Mouse (Mus musculus) midbrain, embryonic 13.5 days (tissue): ENCODE measurements at regions not wholly inside any gene's neighbourhood (a gene's known extent, or its start where the extent isn't known, plus 50 kb on each side); places are given as distances from the start of the nearest gene placed in this dataset.

Experiments used
- ATAC-seq: fragments of 200-750 bp; cut with Nextera tagmentation; 2 replicates; pipeline ENCODE4 v1.8.0; 2017; ENCODE audit warnings: mild to moderate bottlenecking, moderate TSS enrichment, moderate library complexity
- H3K27ac ChIP-seq: fragments of 300-500 bp; sonication (generic); 2 replicates; pipeline ENCODE4 v1.5.1; 2015; ENCODE audit warnings: inconsistent platforms, mild to moderate bottlenecking, moderate library complexity
- H3K27me3 ChIP-seq: fragments of 300-500 bp; sonication (generic); 2 replicates; pipeline ENCODE4 v1.6.1; 2015; ENCODE audit warnings: mild to moderate bottlenecking, inconsistent platforms
- H3K36me3 ChIP-seq: fragments of 300-500 bp; sonication (generic); 2 replicates; pipeline ENCODE4 v1.6.1; 2015; ENCODE audit warnings: mild to moderate bottlenecking, inconsistent platforms
- H3K4me1 ChIP-seq: fragments of 300-500 bp; sonication (generic); replicated peaks from 2 replicates; pipeline ENCODE4 v1.6.1; 2015; ENCODE audit warnings: inconsistent platforms
- H3K4me2 ChIP-seq: fragments of 300-500 bp; sonication (generic); replicated peaks from 2 replicates; pipeline ENCODE4 v1.6.1; 2015; ENCODE audit warnings: moderate library complexity, mild to moderate bottlenecking, inconsistent platforms
- H3K4me3 ChIP-seq: fragments of 300-500 bp; sonication (generic); replicated peaks from 2 replicates; pipeline ENCODE4 v1.5.1; 2015; ENCODE audit warnings: mild to moderate bottlenecking, inconsistent platforms
- H3K9ac ChIP-seq: fragments of 300-500 bp; sonication (generic); replicated peaks from 2 replicates; pipeline ENCODE4 v1.6.1; 2015; ENCODE audit warnings: mild to moderate bottlenecking, inconsistent platforms
- H3K9me3 ChIP-seq: fragments of 300-500 bp; sonication (generic); 2 replicates; pipeline ENCODE4 v1.6.1; 2016; ENCODE audit warnings: mild to moderate bottlenecking, inconsistent platforms
- WGBS: fragments of 180-500 bp; shearing (Covaris S2); methylation state at CpG from one replicate; pipeline ENCODE4 v1.1.7; 2015; 5-methylcytosine and 5-hydroxymethylcytosine counted together

GRCm38 (mm10) chr5:120251697-120252401, 135.6 kb downstream of the Rbm19 start:
- H3K27ac ChIP-seq = peak overlapping the region; percentile 71
- peak overlapping the region; percentile 3; the same call in 1 of the 2 replicates for H3K4me3 ChIP-seq
- peaks cover 15% of the 10 kb centered on the region for H3K4me1 ChIP-seq
- no peaks in the 10 kb centered on the region for H3K36me3 ChIP-seq
- 20% methylated on average over 22 of the region's 22 CpGs for WGBS
- H3K9me3 ChIP-seq = no peaks in the 10 kb centered on the region
- H3K4me2 ChIP-seq = peak overlapping the region; percentile 40
- H3K27me3 ChIP-seq = peaks cover 80% of the 10 kb centered on the region
- ATAC-seq = peak; percentile 80
- peak overlapping the region; percentile 47; the same call in 1 of the 2 replicates for H3K9ac ChIP-seq

GRCm38 (mm10) chr5:120252551-120252950, 136.3 kb downstream of the Rbm19 start:
- H3K4me2 ChIP-seq = peak overlapping the region; percentile 40; the same call in 1 of the 2 replicates
- no peaks in the 10 kb centered on the region for H3K9me3 ChIP-seq
- ATAC-seq = peak; percentile 55; the same call in 1 of the 2 replicates
- WGBS = 13% methylated on average over 8 of the region's 8 CpGs
- no peak overlapping the region for H3K27ac ChIP-seq
- H3K9ac ChIP-seq = no peak overlapping the region
- no peak overlapping the region for H3K4me3 ChIP-seq
- H3K36me3 ChIP-seq = no peaks in the 10 kb centered on the region
- H3K4me1 ChIP-seq = peaks cover 15% of the 10 kb centered on the region
- peaks cover 76% of the 10 kb centered on the region for H3K27me3 ChIP-seq

DNA sequence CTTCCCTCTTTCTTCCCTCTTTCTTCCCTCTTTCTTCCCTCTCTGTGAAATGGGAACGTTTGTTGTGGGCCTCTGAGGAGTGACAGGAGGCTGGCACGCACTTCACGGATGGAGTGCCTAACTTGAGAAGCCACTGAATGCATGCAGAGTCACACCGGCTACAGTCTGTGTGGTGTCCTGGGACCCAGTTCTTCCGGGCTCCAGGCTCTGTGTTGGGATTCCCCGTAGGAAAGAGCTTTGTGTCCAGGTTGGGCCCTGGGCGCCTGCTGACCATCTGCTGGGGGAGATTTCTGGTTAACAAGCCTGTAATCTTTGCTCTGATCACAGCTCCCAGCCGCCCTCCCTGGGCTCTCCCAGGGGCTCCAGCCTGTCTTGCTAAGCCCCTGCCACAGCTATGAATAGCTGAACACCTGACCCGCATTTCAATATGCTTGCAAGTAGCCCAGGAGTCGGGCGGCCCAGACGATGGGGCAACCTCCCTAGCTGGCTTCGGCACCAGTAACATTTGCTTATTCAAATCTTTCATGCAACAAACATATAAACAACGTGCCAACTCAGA, 146.5 kb downstream of the Rbm19 start:
- Histone ChIP-seq H3K4me1 (peaks cover 24% of the 10 kb centered on the region), H3K27ac (peak overlapping the region; percentile 67), H3K27me3 (peaks cover 45% of the 10 kb centered on the region), H3K36me3 (no peaks in the 10 kb centered on the region), H3K4me2 (peak overlapping the region; percentile 10; the same call in 1 of the 2 replicates), H3K9me3 (no peaks in the 10 kb centered on the region), H3K4me3 (no peak overlapping the region), H3K9ac (0 out of 2 replicates have a peak overlapping the region, but pooled peaks have one; percentile 20)
- WGBS = 10% methylated on average over 14 of the region's 14 CpGs
- peak; percentile 79 for ATAC-seq

- ATAC-seq = peak; percentile 75
- H3K9ac ChIP-seq = peak overlapping the region; percentile 46
- peaks cover 18% of the 10 kb centered on the region for H3K27me3 ChIP-seq
- H3K9me3 ChIP-seq = no peaks in the 10 kb centered on the region
- H3K4me3 ChIP-seq = no peak overlapping the region
- peak overlapping the region; percentile 94 for H3K27ac ChIP-seq
- WGBS = 5% methylated on average over 22 of the region's 22 CpGs
- H3K4me1 ChIP-seq = peaks cover 35% of the 10 kb centered on the region
- peak overlapping the region; percentile 32 for H3K4me2 ChIP-seq
- no peaks in the 10 kb centered on the region for H3K36me3 ChIP-seq
These were observed 153.2 kb downstream of the Rbm19 start for GRCm38 (mm10) chr5:120269416-120269860.

- H3K9ac ChIP-seq = no peak overlapping the region
- H3K4me1 ChIP-seq = peaks cover 35% of the 10 kb centered on the region
- H3K27me3 ChIP-seq = peaks cover 9% of the 10 kb centered on the region; the same call in 1 of the 2 replicates
- WGBS = 34% methylated on average over 14 of the region's 14 CpGs
- H3K4me3 ChIP-seq = no peak overlapping the region
- no peak overlapping the region for H3K4me2 ChIP-seq
- H3K36me3 ChIP-seq = no peaks in the 10 kb centered on the region
- no peaks in the 10 kb centered on the region for H3K9me3 ChIP-seq
- peak; percentile 67 for ATAC-seq
- H3K27ac ChIP-seq = peak overlapping the region; percentile 94
These were observed 154.8 kb downstream of the Rbm19 start for GRCm38 (mm10) chr5:120270887-120271616.

- H3K4me2 ChIP-seq = no peak overlapping the region
- no peaks in the 10 kb centered on the region for H3K36me3 ChIP-seq
- no peak overlapping the region for H3K9ac ChIP-seq
- WGBS = 78% methylated on average over 9 of the region's 9 CpGs
- H3K27me3 ChIP-seq = peaks cover 42% of the 10 kb centered on the region
- H3K9me3 ChIP-seq = no peaks in the 10 kb centered on the region
- no peak overlapping the region for H3K4me3 ChIP-seq
- H3K4me1 ChIP-seq = peaks cover 26% of the 10 kb centered on the region
- H3K27ac ChIP-seq = 0 out of 2 replicates have a peak overlapping the region, but pooled peaks have one; percentile 39
- ATAC-seq = no peak
These were observed 155.3 kb upstream of the Lhx5 start for GRCm38 (mm10) chr5:120276229-120276628.

GRCm38 (mm10) chr5:120280321-120280720, 151.2 kb upstream of the Lhx5 start:
- Histone ChIP-seq H3K4me1 (peaks cover 40% of the 10 kb centered on the region), H3K36me3 (no peaks in the 10 kb centered on the region), H3K27me3 (peaks cover 67% of the 10 kb centered on the region), H3K9ac (0 out of 2 replicates have a peak overlapping the region, but pooled peaks have one; percentile 8), H3K4me2 (peak overlapping the region; percentile 36), H3K4me3 (no peak overlapping the region), H3K27ac (peak overlapping the region; percentile 87), H3K9me3 (no peaks in the 10 kb centered on the region)
- 2% methylated on average over 13 of the region's 13 CpGs for WGBS
- ATAC-seq = 0 out of 2 replicates have a peak, but pooled peaks have one; percentile 12

DNA sequence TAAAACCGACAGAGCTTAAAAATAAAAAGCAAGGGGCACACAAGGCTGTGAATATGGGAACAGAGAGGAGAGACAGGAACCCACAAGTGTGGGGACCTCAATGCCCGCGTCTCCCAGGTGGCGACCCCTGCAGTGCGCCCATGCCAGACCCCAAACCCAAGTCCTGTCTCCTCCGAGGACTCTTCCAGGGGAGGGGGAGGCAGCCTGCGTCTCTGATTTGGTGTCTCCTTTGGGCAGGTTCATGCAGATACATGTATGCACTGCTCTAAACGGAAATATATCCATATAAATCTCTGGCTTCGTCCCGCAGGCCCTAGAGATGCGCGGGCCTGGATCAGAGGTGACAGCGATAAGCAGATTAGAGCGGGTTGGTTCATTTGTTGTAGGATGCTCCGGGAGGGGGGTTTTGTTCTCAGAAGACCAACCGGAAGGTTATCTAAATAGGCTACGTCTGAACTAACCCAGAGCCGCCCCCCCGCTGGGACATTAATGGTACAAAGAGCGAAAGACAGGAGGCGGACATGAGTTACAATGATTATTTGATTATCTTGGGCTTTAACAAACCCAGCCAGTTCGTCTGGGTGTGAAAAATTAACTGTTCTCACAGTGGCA, 150.4 kb upstream of the Lhx5 start:
- H3K4me3 ChIP-seq = no peak overlapping the region
- peak overlapping the region; percentile 20; the same call in 1 of the 2 replicates for H3K9ac ChIP-seq
- ATAC-seq = peak; percentile 22; the same call in 1 of the 2 replicates
- H3K27ac ChIP-seq = peak overlapping the region; percentile 87
- H3K36me3 ChIP-seq = no peaks in the 10 kb centered on the region
- H3K27me3 ChIP-seq = peaks cover 72% of the 10 kb centered on the region
- H3K4me2 ChIP-seq = peak overlapping the region; percentile 36
- peaks cover 44% of the 10 kb centered on the region for H3K4me1 ChIP-seq
- H3K9me3 ChIP-seq = no peaks in the 10 kb centered on the region
- WGBS = 4% methylated on average over 22 of the region's 22 CpGs

- ATAC-seq = no peak
- Histone ChIP-seq H3K9me3 (no peaks in the 10 kb centered on the region), H3K27ac (peak overlapping the region; percentile 87), H3K4me2 (0 out of 2 replicates have a peak overlapping the region, but pooled peaks have one; percentile 9), H3K4me1 (peaks cover 49% of the 10 kb centered on the region), H3K9ac (no peak overlapping the region), H3K36me3 (no peaks in the 10 kb centered on the region), H3K4me3 (no peak overlapping the region), H3K27me3 (peaks cover 77% of the 10 kb centered on the region)
- 36% methylated on average over 18 of the region's 18 CpGs for WGBS
These were observed 149.5 kb upstream of the Lhx5 start for GRCm38 (mm10) chr5:120281840-120282565.

DNA sequence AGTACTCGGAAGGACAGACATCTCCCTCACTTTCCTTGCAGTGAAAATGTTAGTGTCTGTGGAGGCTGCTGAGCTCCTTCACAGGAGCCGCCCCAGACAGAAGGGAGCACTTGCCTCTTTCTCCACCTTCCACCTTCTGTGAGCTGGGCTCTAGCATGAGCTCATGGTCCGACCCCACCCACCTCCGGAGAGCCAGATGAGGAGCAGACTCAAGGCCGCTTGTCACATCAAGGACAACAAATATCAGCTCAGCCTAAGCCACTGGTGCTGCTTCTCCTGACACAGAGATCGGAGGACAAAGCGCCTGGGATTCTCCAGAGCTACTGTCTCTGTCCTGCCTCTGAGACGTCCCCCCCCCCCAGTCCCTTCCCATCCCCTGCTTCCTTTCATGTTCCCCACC, 146.9 kb upstream of the Lhx5 start:
- peak overlapping the region; percentile 89 for H3K27ac ChIP-seq
- no peaks in the 10 kb centered on the region for H3K36me3 ChIP-seq
- H3K27me3 ChIP-seq = peaks cover 55% of the 10 kb centered on the region
- H3K4me1 ChIP-seq = peaks cover 60% of the 10 kb centered on the region
- peak; percentile 19; the same call in 1 of the 2 replicates for ATAC-seq
- H3K9ac ChIP-seq = no peak overlapping the region
- 42% methylated on average over 8 of the region's 8 CpGs for WGBS
- H3K4me2 ChIP-seq = no peak overlapping the region
- 0 out of 2 replicates have a peak, but pooled peaks cover 3% of the 10 kb centered on the region for H3K9me3 ChIP-seq
- H3K4me3 ChIP-seq = no peak overlapping the region

- peak overlapping the region; percentile 89 for H3K27ac ChIP-seq
- peaks cover 51% of the 10 kb centered on the region for H3K27me3 ChIP-seq
- H3K4me1 ChIP-seq = peaks cover 56% of the 10 kb centered on the region
- H3K9me3 ChIP-seq = 0 out of 2 replicates have a peak, but pooled peaks cover 5% of the 10 kb centered on the region
- ATAC-seq = peak; percentile 48; the same call in 1 of the 2 replicates
- 6% methylated on average over 9 of the region's 9 CpGs for WGBS
- 0 out of 2 replicates have a peak overlapping the region, but pooled peaks have one; percentile 39 for H3K9ac ChIP-seq
- no peak overlapping the region for H3K4me3 ChIP-seq
- H3K4me2 ChIP-seq = no peak overlapping the region
- H3K36me3 ChIP-seq = no peaks in the 10 kb centered on the region
These were observed 146.5 kb upstream of the Lhx5 start for GRCm38 (mm10) chr5:120285036-120285435.
